Mouse (Mus musculus): ENCODE measurements around the gene Igsf3. TPM values are rescaled to one million over a fixed set of nuclear protein-coding genes. Genes with fewer than 3 reads are reported as not detected.

The Igsf3 gene
- polyA plus RNA-seq, 1 experiment from 2014 or later = 4.3 TPM

DNA sequence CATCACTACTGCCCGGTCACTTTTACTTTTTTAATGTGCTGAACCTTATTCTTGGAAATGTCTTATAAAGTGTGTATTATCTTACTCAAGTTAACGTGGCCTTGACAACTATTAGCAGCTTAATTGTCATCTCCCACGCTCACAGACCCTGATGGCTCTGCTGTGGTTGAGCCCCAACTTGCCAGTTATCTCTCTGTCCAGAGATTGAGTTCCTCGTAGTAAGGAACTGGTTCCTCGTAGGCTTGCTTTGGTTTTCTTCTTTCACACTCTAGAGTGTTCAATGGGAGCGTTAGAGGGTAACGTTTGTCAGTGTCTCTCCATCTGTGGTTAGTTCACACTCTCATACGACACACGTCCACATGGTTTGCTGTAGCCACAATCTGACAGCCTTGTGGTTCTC is 92.8 kb downstream of the Igsf3 start:
- Histone ChIP-seq H3K4me2 (ENCODE audit: low read depth, low read length) (no peak overlapping the region), H3K9ac (ENCODE audit: low read depth, low read length) (no peak overlapping the region), H3K4me3 (ENCODE audit: low read depth, low read length) (no peak overlapping the region), H3K36me3 (ENCODE audit: control insufficient read depth, insufficient read depth) (no peaks in the 10 kb centered on the region), H3K4me1 (ENCODE audit: control insufficient read depth, low read depth, low read length) (no peaks in the 10 kb centered on the region), H3K27ac (ENCODE audit: low read length) (no peak overlapping the region), H3K27me3 (ENCODE audit: control insufficient read depth, insufficient read depth, low read depth, low read length) (no peaks in the 10 kb centered on the region; the same call in 1 of the 2 replicates), H3K9me3 (replicated peaks; ENCODE audit: control insufficient read depth, low read length) (no peaks in the 10 kb centered on the region)
- 22% methylated on average over 9 of the region's 9 CpGs for WGBS (ENCODE audit: insufficient replicate concordance)
- no peak for ATAC-seq (ENCODE audit: low read depth)

DNA sequence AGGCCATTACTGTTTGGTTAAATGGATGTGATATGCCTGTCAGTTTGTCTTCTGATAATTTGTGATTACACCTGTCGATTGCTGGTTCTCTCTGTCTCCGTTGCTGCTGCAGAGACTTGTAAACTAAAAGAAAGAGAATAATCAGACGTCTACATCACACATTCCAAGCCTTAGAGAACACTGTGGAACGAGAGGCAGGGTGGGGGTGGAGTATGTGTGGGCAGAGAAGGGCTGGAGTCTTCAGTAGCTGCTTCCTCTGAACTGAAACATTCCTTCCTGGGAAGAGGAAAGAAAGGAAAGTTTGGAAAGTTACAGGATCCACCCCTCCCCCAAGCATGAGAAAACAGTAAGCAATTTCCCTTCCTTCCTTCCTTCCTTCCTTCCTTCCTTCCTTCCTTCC is 95.0 kb downstream of the Igsf3 start:
- no peak for ATAC-seq (ENCODE audit: low read depth)
- H3K4me3 ChIP-seq (ENCODE audit: low read depth, low read length) = no peak overlapping the region
- no peaks in the 10 kb centered on the region for H3K4me1 ChIP-seq (ENCODE audit: control insufficient read depth, low read depth, low read length)
- H3K36me3 ChIP-seq (ENCODE audit: control insufficient read depth, insufficient read depth) = no peaks in the 10 kb centered on the region
- no peak overlapping the region for H3K9ac ChIP-seq (ENCODE audit: low read depth, low read length)
- no peaks in the 10 kb centered on the region for H3K9me3 ChIP-seq (replicated peaks; ENCODE audit: control insufficient read depth, low read length)
- WGBS (ENCODE audit: insufficient replicate concordance) = 29% methylated on average over 4 of the region's 4 CpGs
- no peaks in the 10 kb centered on the region for H3K27me3 ChIP-seq (ENCODE audit: control insufficient read depth, insufficient read depth, low read depth, low read length)
- no peak overlapping the region for H3K4me2 ChIP-seq (ENCODE audit: low read depth, low read length)
- no peak overlapping the region for H3K27ac ChIP-seq (ENCODE audit: low read length)

DNA sequence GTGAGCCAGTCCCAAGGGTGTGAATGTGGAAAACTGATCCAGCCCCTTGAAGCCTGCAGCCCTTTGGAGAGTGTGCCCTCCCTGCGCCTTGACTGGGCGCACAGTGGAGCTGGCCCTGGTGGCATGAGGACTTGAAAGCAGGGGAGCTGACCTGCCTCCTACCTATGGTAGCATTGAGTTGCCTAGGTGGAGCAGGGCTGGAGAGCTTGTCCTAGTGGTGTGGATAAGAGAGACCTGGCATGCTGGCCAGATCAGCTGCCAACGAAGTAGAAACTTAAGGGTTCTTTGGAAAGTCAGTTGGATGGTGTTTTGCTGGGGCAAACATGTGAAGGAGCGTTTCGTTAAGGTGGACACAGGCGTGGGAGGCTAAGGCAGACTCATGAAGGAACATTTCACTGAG is 105.1 kb downstream of the Igsf3 start:
- H3K9me3 ChIP-seq (replicated peaks; ENCODE audit: control insufficient read depth, low read length) = no peaks in the 10 kb centered on the region
- no peak for ATAC-seq (ENCODE audit: low read depth)
- WGBS (ENCODE audit: insufficient replicate concordance) = 74% methylated on average over 6 of the region's 6 CpGs

DNA sequence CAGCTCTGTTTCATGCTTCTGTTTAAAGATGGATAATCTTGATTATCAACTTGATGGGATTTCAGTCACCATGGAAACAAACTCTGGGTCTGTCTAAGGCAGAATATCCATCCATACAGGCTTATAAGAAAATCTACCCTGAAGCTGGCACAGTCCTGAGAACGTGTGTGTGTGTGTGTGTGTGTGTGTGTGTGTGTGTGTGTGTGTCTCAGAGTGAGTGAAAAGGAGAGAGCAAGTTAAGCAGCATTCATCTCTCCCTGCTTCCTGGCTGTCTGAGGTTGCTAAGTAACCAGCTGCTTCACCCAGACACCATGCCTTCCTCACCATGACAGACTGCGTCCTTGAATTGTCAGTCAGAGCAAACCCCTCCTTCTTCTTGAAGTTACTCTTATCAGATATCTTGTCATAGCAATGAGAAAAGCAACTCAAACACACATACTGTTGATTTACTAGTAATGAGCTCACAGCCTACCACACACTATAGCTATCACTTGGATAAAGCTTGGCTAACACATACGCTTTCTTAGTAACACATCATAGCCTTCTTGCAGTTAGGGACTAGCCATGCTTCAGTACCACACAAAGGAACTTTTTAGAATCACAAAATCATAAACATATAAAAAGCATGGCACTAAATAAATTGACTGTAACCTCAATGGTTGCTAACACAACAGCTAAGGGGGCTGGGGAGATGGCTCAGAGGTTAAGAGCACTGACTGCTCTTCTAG is 106.5 kb downstream of the Igsf3 start:
- H3K27me3 ChIP-seq (ENCODE audit: control insufficient read depth, insufficient read depth, low read depth, low read length) = no peaks in the 10 kb centered on the region
- no peaks in the 10 kb centered on the region for H3K4me1 ChIP-seq (ENCODE audit: control insufficient read depth, low read depth, low read length)
- no peak for ATAC-seq (ENCODE audit: low read depth)
- no peaks in the 10 kb centered on the region for H3K36me3 ChIP-seq (ENCODE audit: control insufficient read depth, insufficient read depth)
- H3K9me3 ChIP-seq (replicated peaks; ENCODE audit: control insufficient read depth, low read length) = no peaks in the 10 kb centered on the region
- no peak overlapping the region for H3K9ac ChIP-seq (ENCODE audit: low read depth, low read length)
- no peak overlapping the region for H3K4me2 ChIP-seq (ENCODE audit: low read depth, low read length)
- WGBS (ENCODE audit: insufficient replicate concordance) = 53% methylated on average over 3 of the region's 3 CpGs
- H3K4me3 ChIP-seq (ENCODE audit: low read depth, low read length) = no peak overlapping the region
- no peak overlapping the region for H3K27ac ChIP-seq (ENCODE audit: low read length)

More for the DNA sequence above, 105.1 kb downstream of the Igsf3 start:
- Histone ChIP-seq H3K4me1 (ENCODE audit: control insufficient read depth, low read depth, low read length) (no peaks in the 10 kb centered on the region), H3K27ac (ENCODE audit: low read length) (no peak overlapping the region), H3K4me3 (ENCODE audit: low read depth, low read length) (no peak overlapping the region), H3K4me2 (ENCODE audit: low read depth, low read length) (no peak overlapping the region), H3K36me3 (ENCODE audit: control insufficient read depth, insufficient read depth) (no peaks in the 10 kb centered on the region), H3K27me3 (ENCODE audit: control insufficient read depth, insufficient read depth, low read depth, low read length) (no peaks in the 10 kb centered on the region), H3K9ac (ENCODE audit: low read depth, low read length) (no peak overlapping the region)

DNA sequence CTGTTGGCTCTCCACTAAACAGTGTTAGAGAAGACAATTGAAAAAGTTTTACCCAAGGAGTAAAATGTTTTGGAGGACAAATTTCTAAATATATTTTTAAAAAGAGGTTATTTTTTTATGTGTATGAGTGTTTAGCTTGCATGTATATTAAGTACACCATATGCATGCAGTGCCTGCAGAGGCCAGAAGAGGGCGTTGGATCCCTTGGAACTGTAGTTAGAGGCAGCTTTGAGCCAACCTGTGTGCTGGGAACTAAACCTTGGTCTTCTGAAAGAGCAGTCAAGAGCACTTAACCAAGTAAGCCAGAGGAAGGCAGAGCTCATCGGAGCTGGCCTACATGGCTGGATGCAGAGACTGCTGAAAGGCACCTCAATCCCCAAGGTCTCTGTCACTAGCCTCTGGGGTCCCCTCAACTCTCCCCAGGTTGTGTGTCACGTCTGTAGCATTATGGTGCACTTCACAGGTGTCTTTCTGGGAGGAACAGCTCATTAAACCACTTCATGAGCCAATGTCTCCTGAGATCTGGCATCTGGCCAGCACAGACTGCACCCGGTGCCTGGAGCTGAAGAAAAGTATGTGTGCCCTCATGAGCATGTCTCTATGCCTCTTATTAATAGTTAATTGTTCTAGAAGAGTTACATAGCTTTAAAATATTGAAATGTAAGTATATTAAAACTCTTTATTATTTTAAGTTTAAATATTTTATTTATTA is 109.3 kb downstream of the Igsf3 start:
- Histone ChIP-seq H3K27me3 (ENCODE audit: control insufficient read depth, insufficient read depth, low read depth, low read length) (no peaks in the 10 kb centered on the region), H3K9me3 (replicated peaks; ENCODE audit: control insufficient read depth, low read length) (no peaks in the 10 kb centered on the region), H3K4me3 (ENCODE audit: low read depth, low read length) (no peak overlapping the region), H3K4me2 (ENCODE audit: low read depth, low read length) (no peak overlapping the region), H3K9ac (ENCODE audit: low read depth, low read length) (no peak overlapping the region), H3K4me1 (ENCODE audit: control insufficient read depth, low read depth, low read length) (no peaks in the 10 kb centered on the region), H3K27ac (ENCODE audit: low read length) (no peak overlapping the region), H3K36me3 (ENCODE audit: control insufficient read depth, insufficient read depth) (no peaks in the 10 kb centered on the region)
- 40% methylated on average over 4 of the region's 4 CpGs for WGBS (ENCODE audit: insufficient replicate concordance)
- no peak for ATAC-seq (ENCODE audit: low read depth)

DNA sequence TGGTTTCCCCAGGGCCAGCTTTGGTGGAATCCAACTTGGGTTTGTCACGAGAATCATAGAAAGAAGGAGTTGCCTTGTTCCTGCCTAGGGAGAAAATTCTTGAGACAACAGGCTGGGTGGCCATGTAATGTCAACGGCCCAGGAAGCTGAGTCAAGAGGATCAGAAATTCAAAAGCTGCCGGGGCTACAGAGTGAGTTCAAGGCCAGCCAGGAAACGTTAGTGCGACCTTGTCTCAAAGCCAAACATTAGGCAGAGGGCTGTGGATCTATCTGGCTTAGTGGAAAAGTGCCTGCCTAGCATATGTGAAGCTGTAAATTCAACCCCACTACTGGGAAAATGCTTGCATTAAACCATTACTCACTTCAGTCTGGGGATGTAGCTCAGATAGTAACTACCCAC is 110.6 kb downstream of the Igsf3 start:
- H3K36me3 ChIP-seq (ENCODE audit: control insufficient read depth, insufficient read depth) = no peaks in the 10 kb centered on the region
- H3K27ac ChIP-seq (ENCODE audit: low read length) = no peak overlapping the region
- H3K4me2 ChIP-seq (ENCODE audit: low read depth, low read length) = no peak overlapping the region
- no peak for ATAC-seq (ENCODE audit: low read depth)
- H3K27me3 ChIP-seq (ENCODE audit: control insufficient read depth, insufficient read depth, low read depth, low read length) = no peaks in the 10 kb centered on the region
- H3K4me1 ChIP-seq (ENCODE audit: control insufficient read depth, low read depth, low read length) = no peaks in the 10 kb centered on the region
- H3K9me3 ChIP-seq (replicated peaks; ENCODE audit: control insufficient read depth, low read length) = no peaks in the 10 kb centered on the region
- WGBS (ENCODE audit: insufficient replicate concordance) = 58% methylated on average over 5 of the region's 5 CpGs
- no peak overlapping the region for H3K9ac ChIP-seq (ENCODE audit: low read depth, low read length)
- no peak overlapping the region for H3K4me3 ChIP-seq (ENCODE audit: low read depth, low read length)

DNA sequence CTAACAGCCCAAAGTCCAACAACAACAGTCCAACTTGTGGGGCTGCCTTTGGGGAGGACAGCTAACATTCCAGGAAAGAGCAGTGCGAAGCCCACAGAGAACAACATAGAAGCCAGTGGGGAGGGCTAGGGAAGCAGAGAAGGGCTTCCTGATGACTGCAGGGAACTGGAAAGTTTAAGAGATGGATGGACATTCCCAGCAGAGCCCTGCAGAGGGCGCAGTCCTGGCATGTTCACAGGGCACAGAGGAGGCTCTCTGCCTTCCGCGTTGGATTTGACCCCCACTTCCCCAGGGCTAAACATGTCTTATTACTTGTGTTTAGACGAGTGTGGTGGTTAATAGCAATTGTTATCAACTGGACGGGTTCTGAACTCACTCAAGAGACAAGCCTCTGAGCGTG is 111.3 kb downstream of the Igsf3 start:
- Histone ChIP-seq H3K36me3 (ENCODE audit: control insufficient read depth, insufficient read depth) (no peaks in the 10 kb centered on the region), H3K27ac (ENCODE audit: low read length) (no peak overlapping the region), H3K4me2 (ENCODE audit: low read depth, low read length) (no peak overlapping the region), H3K9me3 (replicated peaks; ENCODE audit: control insufficient read depth, low read length) (no peaks in the 10 kb centered on the region), H3K4me3 (ENCODE audit: low read depth, low read length) (no peak overlapping the region), H3K9ac (ENCODE audit: low read depth, low read length) (no peak overlapping the region), H3K4me1 (ENCODE audit: control insufficient read depth, low read depth, low read length) (no peaks in the 10 kb centered on the region), H3K27me3 (ENCODE audit: control insufficient read depth, insufficient read depth, low read depth, low read length) (no peaks in the 10 kb centered on the region)
- no peak for ATAC-seq (ENCODE audit: low read depth)
- WGBS (ENCODE audit: insufficient replicate concordance) = 57% methylated on average over 7 of the region's 7 CpGs

DNA sequence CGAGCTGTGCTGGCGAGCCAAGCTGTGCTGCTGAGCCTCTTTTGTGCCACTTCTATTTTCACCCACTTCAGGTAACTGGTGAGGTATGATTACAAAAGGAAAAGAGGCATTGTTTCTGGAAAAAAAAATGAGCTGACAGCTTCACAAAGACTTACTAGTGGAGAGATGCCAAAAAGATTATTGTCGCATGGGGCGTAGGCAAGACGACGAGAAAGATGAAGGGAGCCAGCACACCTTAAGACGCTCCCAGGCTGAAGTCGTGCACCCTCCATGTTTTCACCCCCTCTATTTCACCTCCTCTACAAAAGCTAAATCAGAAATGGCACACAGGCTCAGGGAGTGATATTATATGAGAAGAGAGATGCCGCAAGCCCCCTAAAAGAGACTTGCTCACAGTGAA is 113.6 kb downstream of the Igsf3 start:
- 74% methylated on average over 9 of the region's 9 CpGs for WGBS (ENCODE audit: insufficient replicate concordance)

DNA sequence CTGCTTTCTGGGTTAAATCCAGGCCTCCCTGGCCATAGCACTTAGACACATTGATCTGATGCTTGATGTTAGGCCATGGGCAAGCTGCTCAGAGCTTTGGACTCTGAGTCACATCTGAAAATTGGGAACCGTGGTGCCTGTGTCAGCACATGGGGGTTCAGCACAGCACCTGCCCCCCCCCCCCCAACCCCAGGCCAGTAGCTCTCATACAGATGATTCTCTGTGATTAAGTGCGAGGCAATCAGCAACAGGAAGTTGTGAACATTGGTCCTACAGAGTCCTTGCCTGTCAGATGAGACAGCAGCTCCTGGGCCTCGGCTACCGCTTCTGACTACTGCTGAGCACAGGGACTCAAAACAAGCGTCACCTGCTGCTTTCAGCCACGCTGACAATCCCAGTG is 116.0 kb downstream of the Igsf3 start:
- ATAC-seq (ENCODE audit: low read depth) = no peak
- 36% methylated on average over 6 of the region's 6 CpGs for WGBS (ENCODE audit: insufficient replicate concordance)
- no peaks in the 10 kb centered on the region for H3K27me3 ChIP-seq (ENCODE audit: control insufficient read depth, insufficient read depth, low read depth, low read length)
- no peak overlapping the region for H3K4me3 ChIP-seq (ENCODE audit: low read depth, low read length)
- H3K36me3 ChIP-seq (ENCODE audit: control insufficient read depth, insufficient read depth) = no peaks in the 10 kb centered on the region
- H3K9ac ChIP-seq (ENCODE audit: low read depth, low read length) = no peak overlapping the region
- H3K9me3 ChIP-seq (replicated peaks; ENCODE audit: control insufficient read depth, low read length) = no peaks in the 10 kb centered on the region
- H3K27ac ChIP-seq (ENCODE audit: low read length) = no peak overlapping the region
- H3K4me2 ChIP-seq (ENCODE audit: low read depth, low read length) = no peak overlapping the region
- no peaks in the 10 kb centered on the region for H3K4me1 ChIP-seq (ENCODE audit: control insufficient read depth, low read depth, low read length)

More for the DNA sequence above, 113.6 kb downstream of the Igsf3 start:
- no peaks in the 10 kb centered on the region for H3K36me3 ChIP-seq (ENCODE audit: control insufficient read depth, insufficient read depth)
- H3K27ac ChIP-seq (ENCODE audit: low read length) = no peak overlapping the region
- no peak overlapping the region for H3K4me2 ChIP-seq (ENCODE audit: low read depth, low read length)
- H3K4me3 ChIP-seq (ENCODE audit: low read depth, low read length) = no peak overlapping the region
- no peaks in the 10 kb centered on the region for H3K27me3 ChIP-seq (ENCODE audit: control insufficient read depth, insufficient read depth, low read depth, low read length)
- no peak for ATAC-seq (ENCODE audit: low read depth)
- no peaks in the 10 kb centered on the region for H3K4me1 ChIP-seq (ENCODE audit: control insufficient read depth, low read depth, low read length)
- no peaks in the 10 kb centered on the region for H3K9me3 ChIP-seq (replicated peaks; ENCODE audit: control insufficient read depth, low read length)
- H3K9ac ChIP-seq (ENCODE audit: low read depth, low read length) = no peak overlapping the region

Data from liver, embryonic 16.5 days (tissue).